Mouse (Mus musculus) megakaryocyte-erythroid progenitor cell, adult 5 weeks (primary cell): Measurements from ENCODE around the gene Vmn2r60. TPM values are rescaled to one million over a fixed set of nuclear protein-coding genes. Genes with fewer than 3 reads are reported as not detected.

ENCODE experiments used
- polyA plus RNA-seq: library from polyadenylated mRNA; stranded (reverse); fragments of >175 nt; gene quantifications from 2 replicates; pipeline ENCODE4 v1.2.3, GENCODE M21; 2012

The Vmn2r60 gene
- polyA plus RNA-seq = not detected in 2 replicates

GRCm38 (mm10) chr7:42107470-42107869, at the start of gene Vmn2r60:
Gene Vmn2r60 (plus strand): TSS chr7:42107770.

GRCm38 (mm10) chr7:42058923-42059322, 48.6 kb upstream of the Vmn2r60 start, which contains the start of gene Vmn2r59:
Gene Vmn2r59 (minus strand): TSS chr7:42059023.

Other genes with a start within 250 kb of the Vmn2r60 start
- not detected in 2 replicates for gene Vmn2r58, start 235.1 kb upstream of the Vmn2r60 start, polyA plus RNA-seq
- gene Vmn2r59, start 48.7 kb upstream of the Vmn2r60 start, polyA plus RNA-seq = not detected in 2 replicates
- gene Vmn2r61, start 152.3 kb downstream of the Vmn2r60 start, polyA plus RNA-seq = not detected in 2 replicates